Mouse (Mus musculus): ENCODE measurements around the gene Lin28a. TPM values are rescaled to one million over a fixed set of nuclear protein-coding genes. Genes with fewer than 3 reads are reported as not detected.

Gene Lin28a
- polyA plus RNA-seq, 1 experiment from 2014 or later, result 29.2 TPM

- H3K4me3 ChIP-seq, result no peak overlapping the region
- no peak overlapping the region for H3K27ac ChIP-seq (replicated peaks)
- 83% methylated on average over 5 of the region's 5 CpGs for WGBS
- no peaks in the 10 kb centered on the region for H3K9me3 ChIP-seq (replicated peaks)
- H3K27me3 ChIP-seq (ENCODE audit: low read depth, poor library complexity, severe bottlenecking), result peaks cover 4% of the 10 kb centered on the region; the same call in 1 of the 2 replicates
- no peaks in the 10 kb centered on the region for H3K36me3 ChIP-seq
- no peak for DNase-seq (ENCODE audit: low spot score)
- H3K4me1 ChIP-seq, result peaks cover 12% of the 10 kb centered on the region
These were observed 33.3 kb upstream of the Lin28a start for GRCm38 (mm10) chr4:134051912-134052311.

DNA sequence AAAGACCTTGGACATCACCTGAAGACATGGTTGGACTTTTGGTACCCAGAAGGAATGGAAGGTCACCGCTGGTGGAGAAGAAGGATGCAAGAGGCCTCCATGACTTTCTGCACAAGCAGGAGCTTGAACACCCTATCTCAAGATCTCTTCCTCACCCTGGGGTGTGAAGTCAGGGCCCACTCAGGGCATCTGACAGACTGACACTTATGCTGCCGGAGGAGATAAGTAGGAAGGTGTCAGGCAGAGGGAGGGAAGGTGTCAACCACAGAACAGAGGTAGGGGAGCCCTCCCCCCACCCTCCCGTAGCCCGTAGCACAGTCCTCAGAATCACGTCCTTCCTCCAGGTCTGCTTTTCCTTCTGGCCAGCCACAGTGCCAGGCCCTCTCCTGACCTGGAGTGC lies 29.0 kb upstream of the Lin28a start:
- no peak overlapping the region; the same call in 1 of the 2 replicates for H3K27ac ChIP-seq (replicated peaks)
- peaks cover 10% of the 10 kb centered on the region for H3K4me1 ChIP-seq
- no peaks in the 10 kb centered on the region for H3K27me3 ChIP-seq (ENCODE audit: low read depth, poor library complexity, severe bottlenecking)
- no peaks in the 10 kb centered on the region for H3K9me3 ChIP-seq (replicated peaks)
- DNase-seq (ENCODE audit: low spot score), result no peak
- no peak overlapping the region for H3K4me3 ChIP-seq
- H3K36me3 ChIP-seq, result no peaks in the 10 kb centered on the region
- WGBS, result 85% methylated on average over 5 of the region's 5 CpGs

DNA sequence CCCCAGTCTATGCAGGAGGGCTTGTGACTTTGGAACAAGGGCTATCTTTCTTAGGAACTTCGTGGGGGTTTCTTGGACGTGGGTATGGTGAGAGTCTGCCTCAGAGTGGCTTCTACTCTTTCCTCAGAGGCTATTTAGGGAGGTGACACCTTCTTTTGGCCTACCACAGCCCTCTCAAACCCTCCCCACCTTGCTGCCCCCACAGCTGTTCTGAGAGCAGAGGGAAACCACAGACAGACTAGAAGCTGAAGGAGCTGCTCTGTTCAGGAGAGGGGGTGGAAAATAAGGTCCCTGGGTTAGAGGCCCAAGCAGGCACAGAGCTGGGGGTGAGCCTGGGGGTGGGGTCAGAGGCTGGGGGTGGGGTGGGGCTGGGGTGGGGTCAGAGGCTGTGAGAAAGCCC lies 24.4 kb upstream of the Lin28a start:
- no peaks in the 10 kb centered on the region; the same call in 1 of the 2 replicates for H3K4me1 ChIP-seq
- no peak overlapping the region for H3K4me3 ChIP-seq
- no peaks in the 10 kb centered on the region for H3K27me3 ChIP-seq (ENCODE audit: low read depth, poor library complexity, severe bottlenecking)
- H3K27ac ChIP-seq (replicated peaks), result no peak overlapping the region
- DNase-seq (ENCODE audit: low spot score), result no peak
- WGBS, result 62% methylated on average over 2 of the region's 2 CpGs
- no peaks in the 10 kb centered on the region for H3K36me3 ChIP-seq
- no peaks in the 10 kb centered on the region for H3K9me3 ChIP-seq (replicated peaks)

- Histone ChIP-seq H3K9me3 (replicated peaks) (no peaks in the 10 kb centered on the region), H3K4me3 (no peak overlapping the region), H3K27me3 (ENCODE audit: low read depth, poor library complexity, severe bottlenecking) (no peaks in the 10 kb centered on the region), H3K4me1 (no peaks in the 10 kb centered on the region), H3K36me3 (no peaks in the 10 kb centered on the region), H3K27ac (replicated peaks) (no peak overlapping the region)
- no peak for DNase-seq (ENCODE audit: low spot score)
- WGBS, result 76% methylated on average over 9 of the region's 9 CpGs
These were observed 22.9 kb upstream of the Lin28a start for GRCm38 (mm10) chr4:134041317-134042123.

GRCm38 (mm10) chr4:134035953-134036352 lies 17.3 kb upstream of the Lin28a start:
- Histone ChIP-seq H3K4me3 (peak overlapping the region; percentile 16; the same call in 1 of the 2 replicates), H3K27ac (replicated peaks) (peak overlapping the region; percentile 49; the same call in 1 of the 2 replicates), H3K9me3 (replicated peaks) (no peaks in the 10 kb centered on the region; the same call in 1 of the 2 replicates), H3K36me3 (no peaks in the 10 kb centered on the region), H3K27me3 (ENCODE audit: low read depth, poor library complexity, severe bottlenecking) (no peaks in the 10 kb centered on the region), H3K4me1 (peaks cover 6% of the 10 kb centered on the region)
- DNase-seq (ENCODE audit: low spot score), result peak; percentile 83
- 7% methylated on average over 16 of the region's 16 CpGs for WGBS

GRCm38 (mm10) chr4:134025802-134026201 lies 7.2 kb upstream of the Lin28a start:
- H3K27ac ChIP-seq (replicated peaks), result no peak overlapping the region
- H3K27me3 ChIP-seq (ENCODE audit: low read depth, poor library complexity, severe bottlenecking), result 0 out of 2 replicates have a peak, but pooled peaks cover 5% of the 10 kb centered on the region
- peaks cover 3% of the 10 kb centered on the region; the same call in 1 of the 2 replicates for H3K9me3 ChIP-seq (replicated peaks)
- H3K4me1 ChIP-seq, result peaks cover 19% of the 10 kb centered on the region
- no peaks in the 10 kb centered on the region for H3K36me3 ChIP-seq
- DNase-seq (ENCODE audit: low spot score), result no peak
- WGBS, result 21% methylated on average over 9 of the region's 9 CpGs
- H3K4me3 ChIP-seq, result no peak overlapping the region

- WGBS, result 3% methylated on average over 11 of the region's 11 CpGs
- Histone ChIP-seq H3K9me3 (replicated peaks) (no peaks in the 10 kb centered on the region), H3K36me3 (peaks cover 5% of the 10 kb centered on the region; the same call in 1 of the 2 replicates), H3K4me1 (peaks cover 60% of the 10 kb centered on the region), H3K27ac (replicated peaks) (peak overlapping the region; percentile 92), H3K27me3 (ENCODE audit: low read depth, poor library complexity, severe bottlenecking) (no peaks in the 10 kb centered on the region), H3K4me3 (peak overlapping the region; percentile 83)
- DNase-seq (ENCODE audit: low spot score), result peak; percentile 77
These were observed 2.0 kb upstream of the Lin28a start for GRCm38 (mm10) chr4:134020621-134021020.

GRCm38 (mm10) chr4:134019641-134020351 lies 1.2 kb upstream of the Lin28a start:
- Histone ChIP-seq H3K27me3 (ENCODE audit: low read depth, poor library complexity, severe bottlenecking) (no peaks in the 10 kb centered on the region), H3K27ac (replicated peaks) (peak overlapping the region; percentile 92), H3K4me1 (peaks cover 61% of the 10 kb centered on the region), H3K9me3 (replicated peaks) (no peaks in the 10 kb centered on the region), H3K4me3 (peak overlapping the region; percentile 83), H3K36me3 (peaks cover 13% of the 10 kb centered on the region; the same call in 1 of the 2 replicates)
- WGBS, result 3% methylated on average over 16 of the region's 16 CpGs
- DNase-seq (ENCODE audit: low spot score), result peak; percentile 92

DNA sequence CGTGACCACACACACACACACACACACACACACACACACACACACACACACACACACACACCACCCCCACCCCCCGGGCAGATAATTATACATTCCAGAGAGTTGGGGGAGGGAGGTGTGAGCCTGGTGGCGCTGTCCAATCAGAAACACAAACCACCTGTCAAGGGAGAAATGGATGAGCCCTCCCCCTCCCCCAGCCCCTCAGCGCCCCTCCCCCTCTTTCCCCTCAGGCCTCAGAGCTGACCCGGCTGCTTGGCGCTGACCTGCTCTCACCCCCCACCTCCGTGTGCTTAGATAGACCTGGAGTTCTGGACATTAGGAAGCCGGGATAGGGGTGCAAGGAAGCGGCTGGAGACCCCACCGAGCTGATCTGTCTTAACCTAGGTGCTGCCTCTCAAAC lies 569 bp upstream of the Lin28a start:
- WGBS, result under 1% methylated on average over 8 of the region's 10 CpGs
- peak; percentile 90 for DNase-seq (ENCODE audit: low spot score)
- H3K4me1 ChIP-seq, result peaks cover 66% of the 10 kb centered on the region
- H3K27me3 ChIP-seq (ENCODE audit: low read depth, poor library complexity, severe bottlenecking), result no peaks in the 10 kb centered on the region
- H3K27ac ChIP-seq (replicated peaks), result peak overlapping the region; percentile 92
- peak overlapping the region; percentile 83 for H3K4me3 ChIP-seq
- no peaks in the 10 kb centered on the region for H3K9me3 ChIP-seq (replicated peaks)
- peaks cover 17% of the 10 kb centered on the region; the same call in 1 of the 2 replicates for H3K36me3 ChIP-seq

DNA sequence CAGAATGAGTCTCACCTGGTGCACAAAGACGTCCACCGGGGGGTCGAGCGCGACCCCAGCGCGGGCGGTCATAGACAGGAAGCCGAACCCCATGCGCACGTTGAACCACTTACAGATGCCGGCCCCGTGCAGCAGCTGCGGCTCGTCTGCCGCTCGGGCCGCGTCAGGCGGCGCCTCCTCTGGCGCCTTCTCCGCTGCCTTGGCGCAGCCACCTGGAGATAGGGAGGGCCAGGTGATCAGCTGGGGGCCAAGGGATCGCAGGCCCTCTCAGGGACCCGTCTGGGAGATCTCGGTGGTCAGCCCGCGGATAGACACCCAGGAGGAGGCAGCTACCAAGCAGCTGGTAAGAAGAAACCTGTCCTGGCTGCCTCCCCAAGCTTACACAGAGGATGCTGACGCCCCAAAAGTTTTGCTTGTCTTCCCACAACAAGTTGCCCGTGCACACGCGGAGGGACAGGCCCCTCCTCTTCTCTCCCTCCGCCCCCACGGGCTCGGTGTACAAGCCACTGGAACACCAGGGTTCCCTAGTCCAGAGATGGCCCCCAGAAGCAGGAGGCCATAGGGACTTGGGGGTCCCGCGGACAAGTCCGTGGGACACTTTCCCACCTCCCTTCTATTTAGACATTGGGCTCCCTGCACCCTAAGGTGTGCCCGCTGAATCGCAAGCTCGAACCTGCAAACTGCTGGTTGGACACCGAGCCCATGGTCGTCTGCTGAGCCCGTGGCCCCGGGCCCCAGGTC lies 433 bp downstream of the Lin28a start:
- Histone ChIP-seq H3K27me3 (ENCODE audit: low read depth, poor library complexity, severe bottlenecking) (no peaks in the 10 kb centered on the region), H3K27ac (replicated peaks) (peak overlapping the region; percentile 92), H3K36me3 (peaks cover 26% of the 10 kb centered on the region; the same call in 1 of the 2 replicates), H3K4me1 (peaks cover 76% of the 10 kb centered on the region), H3K4me3 (peak overlapping the region; percentile 83), H3K9me3 (replicated peaks) (no peaks in the 10 kb centered on the region)
- no peak for DNase-seq (ENCODE audit: low spot score)
- under 1% methylated on average over 46 of the region's 46 CpGs for WGBS

GRCm38 (mm10) chr4:134017201-134017865 lies 1.3 kb downstream of the Lin28a start:
- H3K36me3 ChIP-seq, result peaks cover 28% of the 10 kb centered on the region; the same call in 1 of the 2 replicates
- H3K4me1 ChIP-seq, result peaks cover 85% of the 10 kb centered on the region
- WGBS, result under 1% methylated on average over 21 of the region's 21 CpGs
- no peaks in the 10 kb centered on the region for H3K27me3 ChIP-seq (ENCODE audit: low read depth, poor library complexity, severe bottlenecking)
- H3K4me3 ChIP-seq, result peak overlapping the region; percentile 83
- H3K9me3 ChIP-seq (replicated peaks), result no peaks in the 10 kb centered on the region
- peak; percentile 65 for DNase-seq (ENCODE audit: low spot score)
- H3K27ac ChIP-seq (replicated peaks), result peak overlapping the region; percentile 92

GRCm38 (mm10) chr4:134016767-134017166 lies 1.9 kb downstream of the Lin28a start:
- H3K27ac ChIP-seq (replicated peaks), result peak overlapping the region; percentile 92
- H3K4me1 ChIP-seq, result peaks cover 91% of the 10 kb centered on the region
- H3K4me3 ChIP-seq, result peak overlapping the region; percentile 83
- WGBS, result under 1% methylated on average over 8 of the region's 8 CpGs
- H3K9me3 ChIP-seq (replicated peaks), result no peaks in the 10 kb centered on the region
- H3K27me3 ChIP-seq (ENCODE audit: low read depth, poor library complexity, severe bottlenecking), result no peaks in the 10 kb centered on the region
- DNase-seq (ENCODE audit: low spot score), result peak; percentile 88
- peaks cover 28% of the 10 kb centered on the region; the same call in 1 of the 2 replicates for H3K36me3 ChIP-seq
